Mouse (Mus musculus) heart, embryonic 10.5 days (tissue): Measurements from ENCODE around the gene Dlst. TPM values are rescaled to one million over a fixed set of nuclear protein-coding genes. Genes with fewer than 3 reads are reported as not detected.

ENCODE experiments used
- DNase-seq: peaks from one replicate; pipeline ENCODE4 v3.0.0-alpha.2; 2017; ENCODE audit warnings: low spot score
- H3K27ac ChIP-seq: fragments of 300-500 bp; sonication (generic); 2 replicates; pipeline ENCODE4 v1.5.1; 2016; ENCODE audit warnings: mild to moderate bottlenecking
- H3K27me3 ChIP-seq: fragments of 300-500 bp; sonication (generic); 2 replicates; pipeline ENCODE4 v1.6.1; 2016; ENCODE audit warnings: mild to moderate bottlenecking; ENCODE audit not compliant: poor library complexity, insufficient read depth, severe bottlenecking
- H3K36me3 ChIP-seq: fragments of 300-500 bp; sonication (generic); 2 replicates; pipeline ENCODE4 v1.6.1; 2016; ENCODE audit warnings: mild to moderate bottlenecking, moderate library complexity
- H3K4me1 ChIP-seq: fragments of 300-500 bp; sonication (generic); 2 replicates; pipeline ENCODE4 v1.6.1; 2016; ENCODE audit warnings: mild to moderate bottlenecking
- H3K4me3 ChIP-seq: fragments of 300-500 bp; sonication (generic); 2 replicates; pipeline ENCODE4 v1.5.1; 2016; ENCODE audit warnings: mild to moderate bottlenecking, moderate library complexity
- H3K9me3 ChIP-seq: fragments of 300-500 bp; sonication (generic); 2 replicates; pipeline ENCODE4 v1.6.1; 2016; ENCODE audit warnings: mild to moderate bottlenecking, moderate library complexity
- WGBS: fragments of 180-500 bp; shearing (Covaris S2); methylation state at CpG from one replicate; pipeline ENCODE4 v1.1.7; 2016; 5-methylcytosine and 5-hydroxymethylcytosine counted together
- polyA plus RNA-seq: library from polyadenylated mRNA; unstranded; fragments of >200 nt; fragmentation: Nextera tagmentation; extraction: Ambion mirVana; gene quantifications from 2 replicates; pipeline ENCODE4 v1.2.1, GENCODE M21; 2016

The Dlst gene
- polyA plus RNA-seq, 1 experiment from 2014 or later, result 162 TPM

DNA sequence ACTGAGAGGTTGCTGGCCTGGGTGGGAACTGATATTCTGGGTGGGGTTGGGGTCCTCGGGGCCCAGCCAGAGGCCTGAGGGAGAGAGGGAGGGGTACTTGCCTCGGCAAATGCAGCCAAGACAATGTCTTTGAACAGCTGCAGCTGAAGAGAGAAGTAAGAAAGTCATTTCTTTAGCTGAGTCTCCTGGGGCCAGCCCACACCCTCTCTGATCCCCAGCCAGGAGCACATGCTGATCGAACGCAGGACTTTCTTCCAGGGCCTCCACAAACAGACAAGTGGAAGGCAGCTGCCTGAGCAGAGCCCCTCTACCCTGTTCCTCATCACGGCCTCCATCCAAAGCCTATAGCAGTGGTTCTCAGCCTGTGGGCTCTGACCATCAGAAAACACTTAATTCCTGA, 54.4 kb downstream of the Dlst start:
- 84% methylated on average over 5 of the region's 5 CpGs for WGBS
- Histone ChIP-seq H3K4me3 (no peak overlapping the region), H3K27ac (no peak overlapping the region), H3K27me3 (peaks cover 2% of the 10 kb centered on the region; the same call in 1 of the 2 replicates), H3K36me3 (peaks cover 26% of the 10 kb centered on the region; the same call in 1 of the 2 replicates), H3K9me3 (no peaks in the 10 kb centered on the region), H3K4me1 (peaks cover 9% of the 10 kb centered on the region)
- no peak for DNase-seq

DNA sequence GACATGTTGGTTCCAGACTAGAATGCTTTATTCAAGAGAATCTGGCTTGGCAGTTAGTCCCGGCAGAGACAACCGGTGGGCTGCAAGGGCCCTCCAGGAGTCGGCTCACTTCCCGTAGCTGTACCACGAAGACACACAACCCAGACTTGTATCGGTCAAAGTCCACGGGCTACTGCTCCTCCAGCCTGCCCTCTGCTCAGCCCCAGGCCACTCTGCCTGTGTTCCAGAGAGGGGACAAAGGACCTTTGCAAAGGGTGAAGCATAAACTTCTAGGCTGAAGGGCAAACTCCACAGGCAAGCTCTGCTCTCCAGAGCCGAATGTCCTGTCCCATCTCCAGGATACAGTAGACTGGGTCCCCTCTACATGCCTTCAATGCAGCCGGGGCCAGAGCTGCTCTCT, 56.0 kb downstream of the Dlst start:
- no peak overlapping the region for H3K27ac ChIP-seq
- peaks cover 17% of the 10 kb centered on the region for H3K4me1 ChIP-seq
- H3K36me3 ChIP-seq, result peaks cover 40% of the 10 kb centered on the region; the same call in 1 of the 2 replicates
- no peaks in the 10 kb centered on the region for H3K9me3 ChIP-seq
- WGBS, result 88% methylated on average over 9 of the region's 9 CpGs
- DNase-seq, result no peak
- no peak overlapping the region for H3K4me3 ChIP-seq
- H3K27me3 ChIP-seq, result peaks cover 12% of the 10 kb centered on the region; the same call in 1 of the 2 replicates

DNA sequence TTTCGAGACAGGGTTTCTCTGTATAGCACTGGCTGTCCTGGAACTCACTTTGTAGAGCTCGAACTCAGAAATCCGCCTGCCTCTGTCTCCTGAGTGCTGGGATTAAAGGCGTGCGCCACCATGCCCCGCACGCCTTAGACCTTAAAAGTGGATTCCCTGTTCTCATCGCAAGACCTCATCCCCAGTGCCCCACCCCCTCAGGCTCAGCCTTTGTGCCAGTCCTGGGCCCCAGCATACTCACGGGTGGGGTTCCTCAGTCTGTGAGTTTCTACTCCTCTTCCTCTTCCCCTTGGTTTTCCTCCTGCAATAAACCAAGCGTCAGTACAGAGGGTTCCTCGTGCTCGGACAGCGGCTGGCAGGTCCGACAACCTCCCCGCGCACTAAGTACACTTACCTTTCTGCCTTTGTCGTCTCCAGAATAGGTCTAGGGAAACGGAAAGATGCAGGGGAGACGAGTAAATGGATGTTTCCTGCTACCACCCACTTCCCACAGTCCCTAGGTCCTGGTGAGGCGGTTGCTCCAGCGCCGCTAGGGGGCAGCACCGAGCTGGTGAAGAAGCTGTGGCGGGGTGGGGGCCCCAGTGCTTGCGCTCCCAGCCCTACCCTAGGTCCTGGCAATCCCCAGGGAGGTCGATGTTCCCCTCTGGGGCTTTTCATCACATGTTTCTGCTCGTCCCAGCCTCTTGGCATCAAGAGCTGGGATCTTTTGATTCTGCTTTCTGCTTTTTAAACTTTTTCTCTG, 58.7 kb downstream of the Dlst start:
- 0 out of 2 replicates have a peak overlapping the region, but pooled peaks have one; percentile 22 for H3K4me3 ChIP-seq
- H3K4me1 ChIP-seq, result peaks cover 39% of the 10 kb centered on the region
- no peaks in the 10 kb centered on the region for H3K9me3 ChIP-seq
- peaks cover 42% of the 10 kb centered on the region; the same call in 1 of the 2 replicates for H3K36me3 ChIP-seq
- peaks cover 17% of the 10 kb centered on the region; the same call in 1 of the 2 replicates for H3K27me3 ChIP-seq
- peak overlapping the region; percentile 52 for H3K27ac ChIP-seq
- no peak for DNase-seq
- WGBS, result 22% methylated on average over 27 of the region's 27 CpGs

DNA sequence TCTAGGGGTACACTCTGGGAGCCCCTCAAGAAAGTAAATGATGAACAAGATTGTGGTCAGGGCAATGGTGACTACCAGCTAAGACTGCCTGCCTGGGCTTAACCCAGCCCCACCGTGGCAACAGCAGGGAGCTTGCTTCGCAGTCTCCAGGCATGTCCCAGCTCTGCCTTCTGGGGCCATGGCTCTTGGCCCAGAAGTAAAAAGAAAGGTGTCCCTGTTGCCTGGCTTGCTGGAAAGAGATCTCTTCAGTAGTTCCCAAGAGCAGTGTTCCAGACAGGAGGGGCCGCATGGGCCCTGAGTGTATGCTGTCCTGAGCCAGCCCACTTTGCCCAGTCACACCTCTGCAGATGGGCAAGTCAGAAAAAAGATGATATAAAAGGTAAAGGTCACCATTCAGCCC, 59.2 kb downstream of the Dlst start:
- Histone ChIP-seq H3K4me3 (0 out of 2 replicates have a peak overlapping the region, but pooled peaks have one; percentile 22), H3K36me3 (peaks cover 42% of the 10 kb centered on the region; the same call in 1 of the 2 replicates), H3K27ac (peak overlapping the region; percentile 52; the same call in 1 of the 2 replicates), H3K27me3 (peaks cover 18% of the 10 kb centered on the region; the same call in 1 of the 2 replicates), H3K4me1 (peaks cover 44% of the 10 kb centered on the region), H3K9me3 (no peaks in the 10 kb centered on the region)
- whole genome bisulfite sequencing, result 54% methylated on average over 3 of the region's 3 CpGs
- no peak for DNase-seq

DNA sequence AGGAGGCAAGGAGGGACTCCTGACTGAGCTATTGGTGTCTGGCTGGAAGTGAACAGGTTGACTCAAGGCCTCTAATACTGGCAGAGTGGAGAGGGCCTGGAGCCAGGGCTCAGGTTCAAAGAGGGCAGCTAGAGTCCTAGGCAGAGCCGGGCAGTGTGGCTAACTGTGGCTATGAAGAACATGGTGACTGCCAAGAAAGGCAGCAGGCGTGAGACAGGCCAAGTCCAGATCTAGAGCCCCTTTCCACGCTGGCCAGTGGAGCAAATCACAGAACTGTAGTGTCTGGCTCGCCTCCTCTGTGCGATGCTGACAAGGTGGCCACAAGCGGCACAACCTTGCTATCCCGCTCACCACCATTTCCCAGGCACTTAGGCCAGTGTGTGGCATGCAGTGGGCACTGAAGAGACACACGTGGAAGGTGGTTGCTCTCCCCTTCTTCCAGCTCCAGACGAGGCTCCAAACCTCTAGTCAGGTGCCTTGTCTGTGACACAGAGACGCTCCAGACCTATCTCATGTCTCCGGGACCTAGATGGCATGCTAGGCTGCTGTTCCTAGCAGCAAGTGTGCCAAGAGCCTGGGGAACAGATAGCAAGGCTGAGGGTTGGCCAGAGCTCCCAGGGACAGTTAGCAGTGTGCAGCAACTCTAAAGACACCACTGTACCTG, 59.8 kb downstream of the Dlst start:
- WGBS, result 85% methylated on average over 11 of the region's 11 CpGs
- peaks cover 49% of the 10 kb centered on the region for H3K4me1 ChIP-seq
- no peak overlapping the region for H3K27ac ChIP-seq
- H3K4me3 ChIP-seq, result no peak overlapping the region
- peaks cover 42% of the 10 kb centered on the region; the same call in 1 of the 2 replicates for H3K36me3 ChIP-seq
- H3K27me3 ChIP-seq, result peaks cover 18% of the 10 kb centered on the region; the same call in 1 of the 2 replicates
- no peak for DNase-seq
- H3K9me3 ChIP-seq, result no peaks in the 10 kb centered on the region

DNA sequence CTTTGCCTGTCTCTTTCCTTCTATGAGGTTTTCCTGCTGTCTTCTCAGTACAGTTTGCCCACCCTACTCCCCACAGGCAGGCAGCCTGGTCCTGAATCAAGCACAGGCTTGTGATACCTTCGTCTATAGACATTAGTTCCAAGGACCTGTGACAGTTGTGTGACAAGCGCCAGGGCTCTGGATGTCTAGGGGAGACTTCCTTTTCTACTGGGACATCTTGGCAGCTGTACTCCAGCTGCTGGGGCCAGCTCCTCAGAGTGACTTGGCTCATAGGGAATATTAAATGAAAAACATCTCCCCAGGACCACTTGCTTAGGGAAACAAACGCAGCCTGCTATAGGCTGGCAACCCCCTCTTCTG, 60.3 kb downstream of the Dlst start:
- no peak overlapping the region for H3K27ac ChIP-seq
- WGBS, result 78% methylated on average over 3 of the region's 3 CpGs
- DNase-seq, result no peak
- peaks cover 39% of the 10 kb centered on the region; the same call in 1 of the 2 replicates for H3K36me3 ChIP-seq
- peaks cover 55% of the 10 kb centered on the region for H3K4me1 ChIP-seq
- no peaks in the 10 kb centered on the region for H3K9me3 ChIP-seq
- H3K27me3 ChIP-seq, result peaks cover 18% of the 10 kb centered on the region; the same call in 1 of the 2 replicates
- no peak overlapping the region for H3K4me3 ChIP-seq

DNA sequence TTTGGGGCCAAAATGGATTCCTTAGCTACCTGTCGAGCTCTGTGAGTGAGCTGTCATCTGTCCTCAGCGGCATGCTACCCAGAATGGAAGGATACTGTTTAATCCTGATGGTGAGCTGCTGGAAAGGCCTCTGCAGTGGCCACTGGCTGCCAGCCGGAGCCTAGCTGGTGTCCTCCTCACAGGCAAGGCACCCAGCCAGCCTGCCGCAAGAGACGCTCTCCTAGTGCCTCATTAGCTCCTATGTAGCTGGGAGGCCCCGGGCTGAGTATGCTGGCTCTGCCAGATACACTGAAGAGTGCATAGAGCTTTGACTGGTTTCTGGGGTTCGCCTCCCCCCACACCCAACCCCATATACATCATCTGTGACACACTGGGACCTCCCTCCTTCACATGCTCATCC, 63.4 kb downstream of the Dlst start:
- WGBS, result 69% methylated on average over 7 of the region's 7 CpGs

DNA sequence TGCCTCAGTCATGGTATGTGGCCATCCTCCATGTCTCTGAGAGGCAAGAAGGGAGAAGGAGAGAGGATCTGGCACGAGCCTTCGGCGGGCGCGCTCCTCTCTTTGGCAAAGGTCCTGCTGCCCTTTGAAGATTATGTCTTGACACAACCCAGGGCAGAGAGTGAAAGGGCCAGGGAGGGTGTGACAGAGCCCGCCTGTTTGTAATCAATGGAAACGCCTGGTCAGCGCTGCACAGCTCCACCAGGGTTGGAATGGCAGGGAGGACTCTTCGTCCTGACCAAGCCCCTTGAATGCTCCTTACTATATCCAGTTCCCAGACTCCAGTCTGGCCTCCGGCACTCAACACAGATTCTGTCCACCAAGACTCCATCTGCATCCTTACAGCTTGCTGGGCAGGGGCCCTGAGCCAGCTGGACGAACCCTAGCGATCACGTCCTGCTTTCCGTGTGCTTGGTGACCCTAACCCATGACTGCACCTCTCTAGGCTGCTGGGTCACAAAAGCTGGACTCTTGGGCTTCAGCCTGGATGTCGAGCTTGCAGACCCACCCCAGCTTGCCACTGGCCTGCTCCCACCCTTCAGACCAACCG, 64.5 kb downstream of the Dlst start:
- 29% methylated on average over 16 of the region's 16 CpGs for WGBS
- Histone ChIP-seq H3K27ac (peak overlapping the region; percentile 88), H3K27me3 (peaks cover 44% of the 10 kb centered on the region), H3K4me1 (peaks cover 69% of the 10 kb centered on the region), H3K9me3 (no peaks in the 10 kb centered on the region), H3K4me3 (peak overlapping the region; percentile 55), H3K36me3 (0 out of 2 replicates have a peak, but pooled peaks cover 14% of the 10 kb centered on the region)
- DNase-seq, result no peak

More for the DNA sequence above, 63.4 kb downstream of the Dlst start:
- Histone ChIP-seq H3K27me3 (peaks cover 36% of the 10 kb centered on the region), H3K4me1 (peaks cover 79% of the 10 kb centered on the region), H3K9me3 (no peaks in the 10 kb centered on the region), H3K36me3 (0 out of 2 replicates have a peak, but pooled peaks cover 17% of the 10 kb centered on the region), H3K4me3 (no peak overlapping the region), H3K27ac (peak overlapping the region; percentile 47; the same call in 1 of the 2 replicates)
- no peak for DNase-seq

DNA sequence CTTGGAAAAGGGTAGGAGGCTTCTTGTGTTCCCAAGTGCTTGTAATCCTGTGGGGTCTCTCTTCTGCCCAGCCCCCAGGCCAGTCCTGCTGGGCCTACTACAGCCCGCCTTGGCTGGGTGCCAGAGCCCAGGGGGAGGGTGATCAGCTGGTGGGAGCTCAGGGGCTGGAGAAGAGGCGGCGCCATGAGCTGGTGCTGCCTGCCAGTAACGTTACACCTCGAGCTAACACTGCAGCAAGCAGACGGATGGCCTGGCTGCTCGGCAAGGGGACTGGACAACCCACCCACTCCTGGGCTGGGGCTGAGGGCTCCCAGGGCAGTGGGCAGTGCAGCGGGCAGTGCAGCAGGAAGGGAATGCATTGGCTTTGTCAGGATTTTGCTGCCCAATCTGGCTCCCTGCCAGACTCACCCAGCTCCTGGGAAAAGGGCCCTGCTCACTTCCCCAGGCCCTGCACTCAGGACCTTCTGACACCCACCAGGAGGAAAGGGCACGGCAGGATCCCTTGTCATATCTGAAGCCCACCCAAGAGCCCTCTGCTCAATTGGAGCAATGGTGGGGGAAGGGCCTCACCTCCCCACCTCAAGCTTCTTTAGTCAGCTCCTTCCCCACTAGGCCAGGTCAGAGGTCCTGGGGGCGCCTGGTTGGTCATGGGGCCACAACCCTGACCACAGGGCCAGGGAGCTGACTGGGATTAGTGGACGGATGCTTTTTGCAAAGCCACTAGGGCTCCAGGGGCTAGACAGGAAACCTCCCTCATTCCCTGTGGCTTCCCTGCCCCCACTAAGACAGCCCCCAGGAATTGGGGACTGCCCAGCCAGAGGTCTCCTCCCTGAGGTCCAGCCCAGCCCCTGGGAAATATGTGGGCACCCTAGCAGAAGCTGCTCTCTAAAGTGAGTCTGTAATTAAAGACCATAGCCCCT, 65.6 kb downstream of the Dlst start:
- 13% methylated on average over 11 of the region's 11 CpGs for WGBS

DNA sequence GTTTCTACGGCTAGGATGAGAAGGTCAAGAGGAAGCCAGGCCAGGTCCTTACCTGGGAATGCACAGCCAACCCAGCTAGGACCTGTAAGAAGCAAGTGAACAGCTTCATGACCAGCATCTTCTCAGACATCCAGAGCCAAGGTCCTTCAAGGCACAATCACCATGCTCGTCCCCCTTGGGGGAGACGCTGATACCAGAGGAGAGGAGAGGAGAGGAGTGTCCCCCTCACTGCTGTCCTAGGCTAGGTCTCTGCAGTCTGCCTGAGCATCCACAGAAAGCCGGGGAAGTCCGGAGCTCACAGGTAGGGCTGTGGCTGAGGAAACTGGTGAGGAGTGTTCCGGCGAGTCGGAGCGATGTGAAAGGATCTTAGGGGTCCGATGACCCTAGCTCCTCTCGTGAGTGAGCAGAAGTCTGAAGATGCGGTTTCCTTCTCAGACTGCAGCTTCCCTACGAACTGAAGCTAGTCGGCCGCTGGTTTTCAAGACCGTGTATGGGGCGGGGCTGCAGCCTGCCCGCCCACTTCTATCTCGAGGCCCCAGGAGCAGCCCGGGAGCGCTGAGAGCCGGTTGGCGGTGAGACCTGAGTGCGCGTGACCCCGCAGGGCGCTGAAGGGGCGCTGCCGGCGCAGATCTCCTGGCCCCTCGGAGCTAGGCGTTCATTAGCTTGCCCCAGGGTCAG, 66.4 kb downstream of the Dlst start:
- Histone ChIP-seq H3K9me3 (no peaks in the 10 kb centered on the region), H3K36me3 (no peaks in the 10 kb centered on the region), H3K27ac (peak overlapping the region; percentile 88), H3K4me1 (peaks cover 74% of the 10 kb centered on the region), H3K27me3 (peaks cover 52% of the 10 kb centered on the region), H3K4me3 (peak overlapping the region; percentile 55)
- WGBS, result 3% methylated on average over 32 of the region's 32 CpGs
- no peak for DNase-seq

More for the DNA sequence above, 65.6 kb downstream of the Dlst start:
- peak; percentile 93 for DNase-seq
- Histone ChIP-seq H3K4me3 (peak overlapping the region; percentile 55), H3K27me3 (peaks cover 46% of the 10 kb centered on the region), H3K27ac (peak overlapping the region; percentile 88), H3K4me1 (peaks cover 66% of the 10 kb centered on the region), H3K36me3 (0 out of 2 replicates have a peak, but pooled peaks cover 5% of the 10 kb centered on the region), H3K9me3 (no peaks in the 10 kb centered on the region)

DNA sequence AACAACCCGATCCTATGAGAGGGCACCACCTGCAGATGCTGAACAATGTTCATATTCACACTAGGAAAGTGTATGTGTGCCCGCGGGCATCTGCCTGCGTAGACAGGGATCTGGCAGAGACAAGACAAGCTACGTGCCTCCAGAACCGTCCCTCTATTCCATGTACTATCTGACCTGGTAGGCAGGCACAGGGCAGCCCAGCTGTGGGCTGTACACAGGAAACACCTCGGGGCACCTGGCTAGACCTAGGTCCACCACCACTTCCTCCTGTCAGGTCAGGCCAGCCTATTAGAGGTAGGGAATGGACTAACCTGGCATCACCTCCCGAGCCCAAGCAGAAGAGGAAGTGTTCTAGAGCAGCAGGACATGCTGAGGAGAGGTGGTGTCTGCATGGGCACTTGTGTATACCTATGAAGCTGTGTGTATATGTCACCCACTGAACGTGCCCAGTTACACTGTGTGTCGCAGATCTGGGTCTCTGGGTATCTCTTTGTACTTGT, 67.2 kb downstream of the Dlst start, which contains the start of gene Pgf:
TSS of gene Pgf (minus strand) at position 51 of the 500 bp plus-strand sequence.
- peaks cover 60% of the 10 kb centered on the region for H3K27me3 ChIP-seq
- peak within 1 kb of the TSS; percentile 88 for H3K27ac ChIP-seq
- peaks cover 71% of the 10 kb centered on the region for H3K4me1 ChIP-seq
- H3K4me3 ChIP-seq, result peak within 1 kb of the TSS; percentile 55
- no peaks in the 10 kb centered on the region for H3K9me3 ChIP-seq
- 73% methylated on average over 10 of the region's 10 CpGs for WGBS
- H3K36me3 ChIP-seq, result no peaks in the 10 kb centered on the region
- DNase-seq, result no peak
